Mouse (Mus musculus) hindbrain, embryonic 13.5 days (tissue): ENCODE measurements around the gene B4galnt3. TPM values are rescaled to one million over a fixed set of nuclear protein-coding genes. Genes with fewer than 3 reads are reported as not detected.

Source experiments
- ATAC-seq: fragments of 200-750 bp; cut with Nextera tagmentation; 2 replicates; pipeline ENCODE4 v1.8.0; 2017; ENCODE audit warnings: moderate TSS enrichment; ENCODE audit not compliant: low FRiP score
- H3K27ac ChIP-seq: fragments of 300-500 bp; sonication (generic); 2 replicates; pipeline ENCODE4 v1.5.1; 2015; ENCODE audit warnings: inconsistent platforms, mild to moderate bottlenecking, moderate library complexity
- H3K27me3 ChIP-seq: fragments of 300-500 bp; sonication (generic); 2 replicates; pipeline ENCODE4 v1.6.1; 2015; ENCODE audit warnings: mild to moderate bottlenecking, inconsistent platforms
- H3K36me3 ChIP-seq: fragments of 300-500 bp; sonication (generic); 2 replicates; pipeline ENCODE4 v1.6.1; 2015; ENCODE audit warnings: mild to moderate bottlenecking, inconsistent platforms
- H3K4me1 ChIP-seq: fragments of 300-500 bp; sonication (generic); replicated peaks from 2 replicates; pipeline ENCODE4 v1.6.1; 2015; ENCODE audit warnings: inconsistent platforms
- H3K4me2 ChIP-seq: fragments of 300-500 bp; sonication (generic); 2 replicates; pipeline ENCODE4 v1.6.1; 2015; ENCODE audit warnings: inconsistent platforms, mild to moderate bottlenecking, moderate library complexity
- H3K4me3 ChIP-seq: fragments of 300-500 bp; sonication (generic); 2 replicates; pipeline ENCODE4 v1.5.1; 2015; ENCODE audit warnings: mild to moderate bottlenecking, inconsistent platforms
- H3K9ac ChIP-seq: fragments of 300-500 bp; sonication (generic); 2 replicates; pipeline ENCODE4 v1.6.1; 2015; ENCODE audit warnings: mild to moderate bottlenecking, inconsistent platforms
- H3K9me3 ChIP-seq: fragments of 300-500 bp; sonication (generic); 2 replicates; pipeline ENCODE4 v1.6.1; 2016; ENCODE audit warnings: inconsistent platforms
- WGBS: fragments of 180-500 bp; shearing (Covaris S2); methylation state at CpG from one replicate; pipeline ENCODE4 v1.1.7; 2015; 5-methylcytosine and 5-hydroxymethylcytosine counted together
- polyA plus RNA-seq: library from polyadenylated mRNA; unstranded; fragments of >200 nt; fragmentation: Nextera tagmentation; extraction: Ambion mirVana; gene quantifications from 2 replicates; pipeline ENCODE4 v1.2.1, GENCODE M21; 2015

Gene B4galnt3
- polyA plus RNA-seq, 1 experiment from 2014 or later: 0.27 TPM

DNA sequence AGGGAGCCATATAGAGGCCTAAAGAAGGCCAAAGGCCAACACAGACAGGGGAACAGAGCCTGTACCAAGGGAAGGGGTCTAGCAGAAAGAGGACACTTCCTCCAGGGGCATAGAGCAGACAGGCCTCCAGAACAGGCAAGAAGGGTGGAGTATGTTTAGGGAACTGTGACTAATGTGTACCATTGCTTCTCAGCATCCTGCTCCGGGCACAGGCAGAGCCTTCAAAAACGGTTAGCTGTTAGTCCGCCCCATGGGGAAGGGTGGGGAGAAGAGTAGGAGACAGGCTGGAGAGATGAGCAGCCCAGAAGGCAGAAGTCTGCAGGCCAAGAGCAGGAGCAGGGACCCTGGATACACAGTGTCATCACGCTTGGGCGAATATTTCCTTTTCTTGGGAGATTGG lies 105.1 kb downstream of the B4galnt3 start:
- no peak overlapping the region for H3K4me3 ChIP-seq
- H3K36me3 ChIP-seq: no peaks in the 10 kb centered on the region
- ATAC-seq: no peak
- H3K9ac ChIP-seq: no peak overlapping the region
- no peak overlapping the region for H3K27ac ChIP-seq
- H3K4me1 ChIP-seq: peaks cover 23% of the 10 kb centered on the region
- 87% methylated on average over 5 of the region's 5 CpGs for WGBS
- peaks cover 15% of the 10 kb centered on the region for H3K27me3 ChIP-seq
- no peaks in the 10 kb centered on the region for H3K9me3 ChIP-seq
- H3K4me2 ChIP-seq: no peak overlapping the region

DNA sequence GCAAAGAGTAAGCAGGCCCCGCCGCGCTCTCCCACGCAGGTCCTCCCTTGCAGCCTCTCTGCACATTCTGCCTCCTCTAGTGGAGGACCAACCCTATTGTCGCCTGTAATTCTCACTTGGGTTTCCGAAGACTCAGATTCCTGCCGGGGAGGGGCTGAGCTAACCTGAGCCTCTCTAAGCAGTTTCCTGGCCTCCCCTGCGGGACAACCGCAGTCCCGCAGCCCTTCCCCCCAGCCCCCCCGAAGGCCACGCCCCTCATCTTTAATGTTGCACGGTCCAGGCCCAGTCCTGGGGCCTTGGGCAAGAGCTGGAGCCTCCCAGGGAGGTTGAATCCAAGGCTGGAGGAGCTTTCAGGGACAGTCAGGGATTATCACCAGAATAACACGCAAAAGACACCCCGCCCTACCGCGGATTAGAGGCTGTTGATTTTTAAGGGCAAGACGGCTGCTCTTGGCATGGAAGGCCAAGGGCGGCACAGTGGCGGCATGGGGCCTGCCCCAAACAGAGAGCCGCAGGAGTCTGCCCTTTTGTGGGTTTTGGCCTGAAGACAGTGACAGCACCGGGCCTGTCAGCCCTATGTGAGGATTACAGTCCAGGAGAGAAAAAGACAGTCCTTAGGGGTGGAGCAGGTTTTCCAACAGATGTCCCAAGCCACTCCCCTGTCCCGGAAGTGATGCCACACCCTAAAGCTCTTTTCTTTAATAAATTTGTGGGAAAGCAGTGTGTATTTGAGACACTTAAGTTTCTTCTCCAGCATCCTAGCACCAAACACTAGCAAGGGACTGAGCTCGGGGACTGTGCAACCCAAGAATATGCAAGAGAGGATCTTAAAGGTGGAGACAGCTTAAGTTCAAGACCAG lies 105.8 kb downstream of the B4galnt3 start:
- H3K9ac ChIP-seq: peak overlapping the region; percentile 29; the same call in 1 of the 2 replicates
- H3K27ac ChIP-seq: no peak overlapping the region
- H3K4me1 ChIP-seq: peaks cover 23% of the 10 kb centered on the region
- peak overlapping the region; percentile 12; the same call in 1 of the 2 replicates for H3K4me3 ChIP-seq
- H3K9me3 ChIP-seq: no peaks in the 10 kb centered on the region
- H3K36me3 ChIP-seq: no peaks in the 10 kb centered on the region
- peak overlapping the region; percentile 39 for H3K4me2 ChIP-seq
- WGBS: 23% methylated on average over 24 of the region's 24 CpGs
- peaks cover 15% of the 10 kb centered on the region for H3K27me3 ChIP-seq
- no peak; the same call in 1 of the 2 replicates for ATAC-seq

DNA sequence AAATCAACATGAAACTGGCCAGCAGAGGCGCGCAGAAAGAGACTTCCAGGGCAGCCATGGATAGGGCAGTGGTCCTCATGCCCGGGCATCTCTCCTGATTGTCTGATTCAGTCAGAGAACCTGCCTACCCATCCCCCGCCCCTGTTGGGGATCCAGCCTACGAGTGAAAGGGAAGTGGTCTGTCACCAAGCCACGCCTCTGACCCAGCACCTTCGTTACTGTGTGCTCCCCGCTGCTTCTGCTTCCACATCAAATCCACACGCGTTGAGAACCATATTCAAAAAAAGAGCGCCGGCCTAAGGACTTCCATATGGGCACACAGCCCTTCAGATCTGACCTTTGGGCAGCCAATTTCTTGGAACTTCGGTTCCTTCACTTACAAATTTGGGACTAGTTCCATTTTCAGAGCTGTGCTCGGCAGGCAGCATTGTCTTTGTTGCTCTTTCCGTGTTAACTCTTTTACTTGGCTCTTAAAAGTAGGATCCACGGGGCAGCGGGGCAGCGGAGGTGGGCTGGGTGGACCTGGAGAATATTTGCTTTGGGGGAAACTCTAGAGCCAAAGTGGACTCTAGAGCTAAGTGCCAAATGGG lies 106.7 kb downstream of the B4galnt3 start:
- WGBS: 11% methylated on average over 18 of the region's 18 CpGs
- H3K36me3 ChIP-seq: no peaks in the 10 kb centered on the region
- H3K27ac ChIP-seq: no peak overlapping the region
- H3K9ac ChIP-seq: no peak overlapping the region
- H3K4me2 ChIP-seq: peak overlapping the region; percentile 39
- peaks cover 23% of the 10 kb centered on the region for H3K4me1 ChIP-seq
- H3K9me3 ChIP-seq: no peaks in the 10 kb centered on the region
- no peak for ATAC-seq
- peaks cover 15% of the 10 kb centered on the region for H3K27me3 ChIP-seq
- peak overlapping the region; percentile 1; the same call in 1 of the 2 replicates for H3K4me3 ChIP-seq

DNA sequence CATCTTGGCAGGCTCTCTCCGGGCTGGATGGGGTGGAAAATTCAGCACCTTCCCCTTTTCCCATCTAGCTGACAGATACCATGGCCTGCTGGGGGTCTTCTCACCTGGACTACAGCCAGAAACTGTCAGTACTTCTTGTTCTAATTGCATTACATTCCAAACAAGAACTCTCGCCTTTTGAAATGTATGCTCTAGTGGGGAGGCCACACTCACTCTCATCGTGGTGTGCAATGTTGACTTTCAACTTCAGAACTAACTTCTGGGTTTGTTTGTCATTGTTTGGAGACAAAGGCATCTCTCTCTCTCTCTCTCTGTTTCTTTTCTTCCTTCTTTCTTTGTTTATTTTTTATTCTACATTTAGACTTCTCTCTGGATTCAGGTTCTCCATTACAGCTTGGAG lies 107.8 kb downstream of the B4galnt3 start:
- Histone ChIP-seq H3K27me3 (peaks cover 15% of the 10 kb centered on the region), H3K4me2 (no peak overlapping the region), H3K4me1 (peaks cover 15% of the 10 kb centered on the region), H3K9me3 (no peaks in the 10 kb centered on the region), H3K36me3 (no peaks in the 10 kb centered on the region), H3K4me3 (no peak overlapping the region), H3K9ac (no peak overlapping the region), H3K27ac (no peak overlapping the region)
- WGBS: 74% methylated on average over 3 of the region's 3 CpGs
- no peak for ATAC-seq

DNA sequence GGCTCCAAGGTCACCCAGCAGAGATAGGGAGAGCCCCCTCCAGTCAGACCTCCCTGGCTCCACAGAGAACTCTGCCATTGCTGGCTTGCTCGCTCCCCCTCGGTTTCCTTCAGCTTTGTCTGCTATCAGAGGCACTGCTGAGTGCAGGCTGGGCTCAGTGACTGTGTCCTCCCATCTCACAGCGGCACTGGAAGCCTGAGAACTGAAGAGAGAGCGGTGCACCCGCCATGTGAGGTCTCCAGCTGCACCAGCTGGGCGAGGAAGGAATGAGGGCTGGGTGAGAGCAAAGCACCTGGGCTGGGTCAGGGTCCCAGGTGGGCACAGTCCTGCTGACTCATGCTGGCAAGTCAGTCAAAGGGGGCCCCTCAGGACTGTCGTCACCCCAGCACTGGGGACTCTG lies 108.6 kb downstream of the B4galnt3 start:
- Histone ChIP-seq H3K27me3 (peaks cover 15% of the 10 kb centered on the region), H3K9ac (no peak overlapping the region), H3K4me2 (no peak overlapping the region), H3K27ac (no peak overlapping the region), H3K36me3 (no peaks in the 10 kb centered on the region), H3K4me3 (no peak overlapping the region), H3K4me1 (peaks cover 15% of the 10 kb centered on the region), H3K9me3 (no peaks in the 10 kb centered on the region)
- ATAC-seq: no peak
- WGBS: 56% methylated on average over 7 of the region's 7 CpGs

DNA sequence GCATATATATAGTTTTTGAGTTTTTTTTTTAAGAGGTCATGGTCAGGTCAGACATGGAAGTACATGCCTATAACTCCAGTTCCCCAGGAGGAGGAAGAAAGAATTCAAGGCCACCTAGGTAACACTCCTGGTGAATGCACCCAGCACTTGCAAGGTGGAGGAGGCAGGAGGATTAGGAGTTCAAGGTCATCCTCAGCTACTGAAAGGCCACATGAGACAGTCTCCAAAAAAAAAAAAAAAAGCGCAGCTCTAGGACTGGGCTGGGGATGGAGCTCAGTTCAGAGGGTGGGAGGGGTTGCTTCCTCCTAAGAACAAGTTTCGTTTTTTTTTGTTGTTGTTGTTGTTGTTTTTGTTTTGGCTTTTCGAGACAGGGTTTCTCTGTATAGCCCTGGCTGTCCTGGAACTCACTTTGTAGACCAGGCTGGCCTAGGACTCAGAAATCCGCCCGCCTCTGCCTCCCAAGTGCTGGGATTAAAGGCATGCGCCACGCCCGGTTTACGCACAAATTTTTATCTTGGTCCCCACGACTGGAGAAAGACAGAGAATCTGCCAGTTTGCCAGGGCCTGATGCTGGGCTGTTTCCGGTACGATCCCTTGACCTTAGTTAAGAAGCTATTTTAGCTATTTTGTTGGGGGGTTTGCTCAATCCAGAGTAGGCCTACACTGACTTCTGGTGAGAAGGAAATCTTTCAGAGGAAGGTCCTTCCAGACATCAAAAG lies 109.2 kb downstream of the B4galnt3 start:
- ATAC-seq: no peak
- WGBS: 90% methylated on average over 12 of the region's 12 CpGs
- no peak overlapping the region for H3K9ac ChIP-seq

DNA sequence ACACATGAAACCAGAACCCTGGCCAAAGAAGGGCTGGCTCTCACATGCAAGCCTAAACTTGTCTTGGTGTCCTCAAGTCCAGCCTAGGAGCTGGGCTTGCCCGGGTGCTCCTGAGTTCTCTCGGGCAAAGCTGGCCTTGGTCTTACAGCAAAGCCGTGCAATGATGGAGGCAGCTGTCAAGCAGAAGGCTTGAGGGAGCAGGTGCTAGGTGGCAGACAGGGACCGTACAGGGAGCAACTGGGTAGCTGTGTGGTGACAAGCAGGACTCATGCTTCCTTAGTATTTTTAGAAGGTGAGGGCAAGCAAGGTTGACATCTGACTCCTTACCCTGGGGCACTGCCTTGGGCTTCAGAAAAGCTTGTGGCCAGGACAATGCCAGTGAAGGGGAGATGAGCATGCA lies 110.6 kb downstream of the B4galnt3 start:
- 85% methylated on average over 4 of the region's 4 CpGs for WGBS
- H3K4me3 ChIP-seq: no peak overlapping the region
- H3K9ac ChIP-seq: no peak overlapping the region
- no peaks in the 10 kb centered on the region for H3K9me3 ChIP-seq
- H3K4me2 ChIP-seq: no peak overlapping the region
- no peaks in the 10 kb centered on the region for H3K36me3 ChIP-seq
- H3K27ac ChIP-seq: no peak overlapping the region
- H3K4me1 ChIP-seq: peaks cover 15% of the 10 kb centered on the region
- peaks cover 10% of the 10 kb centered on the region; the same call in 1 of the 2 replicates for H3K27me3 ChIP-seq
- ATAC-seq: no peak

More for the DNA sequence above, 109.2 kb downstream of the B4galnt3 start:
- no peak overlapping the region for H3K4me3 ChIP-seq
- no peak overlapping the region for H3K4me2 ChIP-seq
- no peaks in the 10 kb centered on the region for H3K36me3 ChIP-seq
- H3K27ac ChIP-seq: no peak overlapping the region
- H3K27me3 ChIP-seq: peaks cover 15% of the 10 kb centered on the region
- H3K4me1 ChIP-seq: peaks cover 15% of the 10 kb centered on the region
- H3K9me3 ChIP-seq: no peaks in the 10 kb centered on the region

DNA sequence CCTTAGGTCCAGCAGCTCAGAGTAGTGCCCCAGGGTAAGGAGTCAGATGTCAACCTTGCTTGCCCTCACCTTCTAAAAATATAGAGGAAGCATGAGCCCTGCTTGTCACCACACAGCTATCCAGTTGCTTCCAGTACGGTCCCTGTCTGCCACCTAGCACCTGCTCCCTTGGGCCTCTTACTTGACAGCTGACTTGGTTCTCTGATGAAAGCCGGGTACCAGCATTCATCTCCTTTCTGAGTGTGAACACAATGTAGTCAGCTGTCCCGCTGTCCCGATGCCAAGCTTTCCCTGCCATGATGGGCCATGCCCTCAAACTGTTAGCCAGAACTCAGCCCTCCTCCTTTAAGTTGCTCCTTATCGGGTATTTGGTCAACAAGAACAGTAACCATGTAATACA lies 112.2 kb downstream of the B4galnt3 start:
- no peaks in the 10 kb centered on the region for H3K9me3 ChIP-seq
- ATAC-seq: no peak
- no peak overlapping the region for H3K4me2 ChIP-seq
- no peak overlapping the region for H3K9ac ChIP-seq
- no peaks in the 10 kb centered on the region; the same call in 1 of the 2 replicates for H3K4me1 ChIP-seq
- no peaks in the 10 kb centered on the region for H3K36me3 ChIP-seq
- WGBS: 77% methylated on average over 5 of the region's 5 CpGs
- no peak overlapping the region for H3K4me3 ChIP-seq
- no peaks in the 10 kb centered on the region for H3K27me3 ChIP-seq
- no peak overlapping the region for H3K27ac ChIP-seq

DNA sequence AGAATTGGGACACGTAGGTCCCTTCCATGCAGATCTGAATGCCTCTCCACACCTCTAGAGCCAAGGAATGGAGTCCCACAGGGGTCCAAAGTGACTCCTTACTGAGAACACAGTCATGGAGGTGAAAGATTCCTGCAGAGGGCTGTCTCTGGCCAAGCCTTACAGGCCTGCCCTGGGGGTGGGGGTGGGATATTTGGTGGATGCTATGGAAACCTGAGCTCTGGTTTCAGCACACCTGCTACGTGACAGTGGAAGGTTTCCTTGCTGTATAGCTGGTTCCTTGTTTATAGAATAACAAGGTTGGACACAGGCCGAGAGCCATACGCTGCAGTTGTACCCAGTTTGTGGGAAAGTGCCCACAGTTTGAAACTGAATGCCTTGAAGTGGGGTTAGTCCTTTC lies 113.9 kb downstream of the B4galnt3 start:
- Histone ChIP-seq H3K4me3 (no peak overlapping the region), H3K27ac (no peak overlapping the region), H3K4me2 (no peak overlapping the region), H3K9ac (no peak overlapping the region), H3K9me3 (no peaks in the 10 kb centered on the region), H3K36me3 (no peaks in the 10 kb centered on the region), H3K27me3 (no peaks in the 10 kb centered on the region), H3K4me1 (no peaks in the 10 kb centered on the region)
- ATAC-seq: no peak
- WGBS: 76% methylated on average over 4 of the region's 4 CpGs

DNA sequence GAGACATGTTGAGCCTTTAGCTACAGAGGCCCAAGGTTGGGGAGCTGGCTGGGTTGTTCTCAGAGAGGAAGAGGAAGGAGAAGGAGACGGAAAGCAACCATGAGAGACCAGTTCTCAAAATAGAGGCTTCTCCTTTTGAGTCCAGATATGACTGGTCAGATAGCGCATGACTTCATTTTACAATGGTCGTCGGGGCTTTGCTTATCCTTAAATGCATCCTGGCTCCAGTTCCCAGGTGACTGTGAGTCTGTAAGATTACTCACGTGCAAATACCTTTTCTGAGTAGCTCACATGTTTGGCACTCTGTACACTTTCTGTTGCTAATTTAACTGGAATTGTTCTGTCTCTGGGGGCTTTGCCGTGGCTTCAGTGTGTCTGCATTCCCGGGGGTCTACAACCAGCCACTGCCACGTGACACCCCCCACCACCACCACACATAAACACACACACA lies 114.6 kb downstream of the B4galnt3 start:
- H3K27me3 ChIP-seq: no peaks in the 10 kb centered on the region
- no peaks in the 10 kb centered on the region for H3K36me3 ChIP-seq
- no peaks in the 10 kb centered on the region for H3K4me1 ChIP-seq
- H3K4me2 ChIP-seq: no peak overlapping the region
- 86% methylated on average over 8 of the region's 8 CpGs for WGBS
- H3K9me3 ChIP-seq: no peaks in the 10 kb centered on the region
- H3K4me3 ChIP-seq: no peak overlapping the region
- no peak overlapping the region for H3K27ac ChIP-seq
- ATAC-seq: no peak
- no peak overlapping the region for H3K9ac ChIP-seq

DNA sequence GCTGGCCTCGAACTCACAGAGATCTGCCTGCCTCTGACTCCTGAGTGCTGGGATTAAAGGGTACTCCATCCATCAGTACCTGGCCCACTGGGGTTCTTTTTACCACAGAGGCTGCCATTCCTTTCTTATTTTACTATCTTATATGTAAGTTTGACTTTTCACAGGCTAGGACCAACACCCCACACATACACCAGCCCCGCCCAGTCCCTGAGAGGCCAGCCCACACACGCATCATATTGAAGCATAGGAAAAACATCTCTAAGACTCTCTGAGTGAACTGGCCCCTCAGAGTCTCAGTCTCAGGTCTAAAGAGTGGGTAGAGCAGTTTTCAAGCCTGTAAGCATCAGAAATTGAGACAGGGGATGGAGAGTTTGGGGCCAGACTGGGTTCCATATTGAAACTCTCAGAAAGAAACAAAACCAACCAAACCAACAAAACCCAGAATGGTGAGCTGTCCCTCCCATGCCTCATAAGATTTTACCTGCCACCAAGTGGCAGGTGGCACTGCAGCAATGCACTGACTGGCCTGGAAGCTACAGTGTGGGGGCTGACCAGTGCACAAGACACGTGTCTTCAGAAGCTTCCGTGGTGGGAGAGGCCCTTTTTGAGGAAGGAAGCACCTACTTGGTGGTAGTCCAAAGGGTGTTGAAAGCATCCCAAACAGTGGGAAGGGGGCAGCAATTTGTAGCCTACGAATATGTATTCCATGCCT lies 115.2 kb downstream of the B4galnt3 start:
- 89% methylated on average over 6 of the region's 6 CpGs for WGBS
- Histone ChIP-seq H3K9me3 (no peaks in the 10 kb centered on the region), H3K27me3 (no peaks in the 10 kb centered on the region), H3K9ac (no peak overlapping the region), H3K4me1 (no peaks in the 10 kb centered on the region), H3K4me3 (no peak overlapping the region), H3K36me3 (no peaks in the 10 kb centered on the region), H3K4me2 (no peak overlapping the region), H3K27ac (no peak overlapping the region)
- ATAC-seq: no peak

DNA sequence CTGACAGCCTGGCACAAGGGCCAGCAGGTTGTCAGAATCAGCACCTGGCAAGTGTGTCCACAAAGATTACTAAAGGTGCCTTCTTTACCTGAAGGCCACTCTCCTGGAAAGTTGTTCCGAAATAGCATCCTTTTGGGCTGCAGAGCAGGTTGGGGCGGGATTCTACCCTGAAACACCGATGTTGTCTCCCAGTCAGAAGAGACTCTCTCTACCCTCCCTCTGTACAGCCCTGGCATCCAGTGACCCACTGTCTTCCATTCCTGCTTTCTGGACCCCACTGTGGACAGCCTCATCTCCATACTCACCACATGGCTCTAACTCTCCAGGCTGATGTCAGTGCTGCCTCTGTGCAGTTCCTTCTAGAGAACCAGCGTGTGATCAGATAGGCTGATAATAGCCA lies 118.7 kb downstream of the B4galnt3 start:
- Histone ChIP-seq H3K9ac (no peak overlapping the region), H3K36me3 (no peaks in the 10 kb centered on the region), H3K4me1 (no peaks in the 10 kb centered on the region), H3K9me3 (no peaks in the 10 kb centered on the region), H3K4me3 (no peak overlapping the region), H3K4me2 (no peak overlapping the region), H3K27ac (no peak overlapping the region), H3K27me3 (no peaks in the 10 kb centered on the region)
- WGBS: 96% methylated on average over 4 of the region's 4 CpGs
- no peak for ATAC-seq
